Mouse (Mus musculus) R1 (cell line): ENCODE measurements around the gene Dbx2.

Experiments used
- DNase-seq: peaks from one replicate; pipeline ENCODE4 v3.0.0-alpha.2; 2018; ENCODE audit warnings: low read depth, low spot score

Dbx2 gene

DNA sequence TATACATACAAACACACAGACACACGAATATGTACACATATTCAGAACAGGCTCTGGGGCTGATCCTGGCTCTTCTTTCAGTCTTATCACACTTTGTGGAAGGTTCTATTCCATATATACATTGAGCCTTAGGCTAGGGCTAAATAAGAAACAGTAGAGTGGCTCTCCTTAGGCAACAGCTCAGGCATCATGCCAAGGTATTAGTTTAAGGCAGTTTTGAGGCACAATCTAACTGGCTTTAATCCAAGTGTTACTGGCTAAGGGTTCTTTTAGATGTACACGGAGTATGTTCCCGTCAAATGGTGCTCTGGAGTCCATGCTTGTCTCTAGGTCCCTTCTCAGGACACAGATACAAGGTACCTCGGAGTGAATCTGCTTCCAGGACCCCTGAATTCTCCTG is 31.4 kb downstream of the Dbx2 start:
- DNase-seq: no peak

DNA sequence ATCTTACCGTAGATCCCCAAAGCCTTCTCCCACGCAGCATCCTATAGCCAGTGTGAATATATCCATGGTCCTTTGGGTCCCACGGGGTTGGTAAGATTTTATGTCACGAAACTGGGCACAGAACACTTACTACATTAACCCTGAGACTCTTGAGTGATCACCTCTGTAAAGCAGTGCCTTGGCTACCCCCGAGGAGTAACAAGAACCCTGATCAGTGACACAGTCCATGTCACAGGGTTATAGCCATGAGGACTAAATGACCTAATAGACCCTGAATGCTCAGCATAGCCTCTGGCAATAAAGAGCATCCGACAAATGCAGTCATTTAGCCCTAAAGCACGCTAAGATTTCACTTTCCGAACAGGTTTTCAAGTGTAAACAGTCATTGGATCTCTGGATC is 33.0 kb downstream of the Dbx2 start:
- no peak for DNase-seq

DNA sequence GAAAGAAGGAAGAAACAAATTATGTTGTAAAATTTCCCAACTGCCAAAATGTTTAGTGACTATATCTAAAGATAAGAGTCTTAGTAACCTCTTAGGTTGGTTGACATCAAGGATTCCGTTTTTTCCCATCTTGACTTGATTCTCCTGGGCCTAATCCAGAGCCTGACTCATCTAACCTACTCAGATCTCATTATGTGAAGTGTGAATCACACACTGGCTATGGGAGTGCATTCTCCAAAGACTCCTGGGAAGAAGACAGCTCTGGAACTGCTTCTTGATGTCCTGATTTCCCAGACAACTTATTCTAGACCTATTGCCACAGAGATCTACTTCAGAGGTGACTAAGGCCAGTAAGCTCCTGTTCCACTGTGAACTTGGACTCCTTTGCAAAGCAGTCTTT is 43.2 kb downstream of the Dbx2 start:
- no peak for DNase-seq

DNA sequence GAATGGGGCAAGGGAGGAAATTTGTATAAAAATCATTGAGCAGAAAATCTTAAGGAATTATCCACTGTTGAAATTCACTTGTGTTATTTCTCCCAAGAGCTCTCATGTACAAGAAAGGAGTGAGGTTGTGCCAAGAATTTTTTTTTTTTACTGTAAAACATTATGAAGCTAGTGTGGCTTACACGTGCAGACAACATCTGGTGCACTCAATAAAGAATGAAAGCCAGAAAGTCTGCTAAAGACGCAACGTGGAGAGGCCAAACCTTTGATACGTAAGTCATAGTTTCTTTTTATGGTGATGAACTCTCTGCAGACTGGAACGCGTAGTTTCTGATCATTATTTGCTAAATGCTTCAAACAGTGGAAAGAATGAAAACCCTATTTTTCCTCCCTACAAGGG is 54.6 kb downstream of the Dbx2 start:
- DNase-seq: no peak

DNA sequence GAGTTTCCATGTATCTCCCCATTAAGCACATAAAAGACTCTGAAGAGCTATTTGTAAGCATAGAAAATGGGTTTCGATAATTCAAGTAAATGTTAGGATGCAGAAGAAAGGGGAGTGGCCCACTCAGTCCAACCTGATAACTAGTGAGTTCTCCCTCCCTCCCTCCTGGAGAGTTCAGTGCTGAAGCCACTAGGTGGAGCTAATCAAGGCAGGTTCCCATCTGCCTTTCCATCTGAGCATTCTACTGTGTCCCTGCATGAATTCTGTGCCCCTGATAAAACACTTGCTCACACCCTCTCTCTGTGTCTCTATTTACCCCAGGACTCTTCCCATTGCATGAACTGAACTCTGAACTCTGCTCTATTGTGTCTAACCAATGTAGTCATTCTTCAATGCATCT is 57.1 kb downstream of the Dbx2 start:
- peak; percentile 69 for DNase-seq

DNA sequence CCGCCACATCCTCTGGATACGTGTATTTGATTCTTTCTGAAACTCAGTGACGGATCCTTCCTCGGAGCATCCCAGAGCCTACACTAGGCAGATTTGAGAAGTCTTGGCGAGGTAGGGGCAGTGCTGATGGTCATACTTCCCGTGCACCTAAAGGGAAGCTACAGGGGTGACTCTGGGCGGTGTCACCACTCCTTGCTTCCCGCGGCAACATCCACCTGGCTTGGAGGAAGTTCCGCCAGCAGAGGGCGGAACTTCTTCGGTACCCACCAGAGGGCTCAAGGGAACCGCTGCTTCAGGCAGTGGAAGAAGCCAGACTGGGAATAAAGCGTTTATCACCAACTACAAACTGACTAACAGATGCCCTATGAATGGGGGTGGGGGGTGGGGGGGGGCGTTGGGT is 68.9 kb downstream of the Dbx2 start:
- DNase-seq: peak; percentile 80

DNA sequence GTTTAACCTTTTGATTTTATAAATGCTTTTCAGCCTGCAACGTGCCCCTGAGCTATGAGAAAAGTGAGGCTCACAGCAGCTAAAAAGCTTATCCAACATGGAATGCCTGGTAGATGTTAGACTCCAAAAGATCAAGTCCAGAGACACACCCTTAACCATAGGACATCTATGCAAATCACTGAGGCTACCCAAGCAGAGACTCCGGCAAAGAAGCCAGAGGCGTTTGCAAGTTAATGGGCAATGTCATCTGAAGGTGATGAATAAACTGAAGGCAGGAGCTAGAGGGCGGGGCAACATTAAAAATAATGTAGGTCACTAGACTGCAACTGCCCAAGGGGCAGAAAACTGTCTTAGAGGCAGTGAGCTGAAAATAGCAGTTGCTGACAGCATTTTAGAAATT is 70.9 kb downstream of the Dbx2 start:
- peak; percentile 84 for DNase-seq

DNA sequence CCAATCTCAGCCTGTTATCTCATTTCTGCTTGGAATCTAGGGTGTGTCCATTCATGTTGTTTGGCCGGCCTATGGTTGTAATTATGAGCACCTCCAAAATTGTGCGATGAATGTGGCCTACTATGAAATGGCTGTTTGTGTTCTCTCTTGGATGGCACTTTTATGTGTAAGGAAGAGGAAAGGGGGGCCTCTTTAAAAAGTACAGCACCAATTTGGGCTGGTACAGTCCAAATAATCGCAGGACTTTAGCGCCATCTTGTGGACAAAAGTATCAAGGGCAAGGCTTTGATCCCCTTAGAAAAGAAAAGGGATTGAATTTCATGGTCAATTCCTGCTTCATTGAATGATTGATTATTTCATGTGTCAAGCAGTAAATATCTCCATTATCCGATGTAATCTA is 81.1 kb downstream of the Dbx2 start:
- peak; percentile 65 for DNase-seq
